Mouse (Mus musculus): ENCODE data around the gene Fam122a. TPM values are rescaled to one million over a fixed set of nuclear protein-coding genes. Genes with fewer than 3 reads are reported as not detected.

Fam122a gene
- total RNA-seq (2021): 10 to 100 TPM; 33.9 to 34.6 TPM
- long read RNA-seq, experiment 1, transcript Fam122a-201 (1 exons, 855 nt): major isoform, 8 of 8 reads
- long read RNA-seq, experiment 1, partial matches to known transcripts: 0 of 8 reads
- long read RNA-seq, experiment 1, other reads (novel, unspliced or antisense): 0 of 8 reads
- long read RNA-seq, experiment 2, transcript Fam122a-201 (1 exons, 855 nt): major isoform, 6 of 6 reads
- long read RNA-seq, experiment 2, partial matches to known transcripts: 0 of 6 reads
- long read RNA-seq, experiment 2, other reads (novel, unspliced or antisense): 0 of 6 reads

DNA sequence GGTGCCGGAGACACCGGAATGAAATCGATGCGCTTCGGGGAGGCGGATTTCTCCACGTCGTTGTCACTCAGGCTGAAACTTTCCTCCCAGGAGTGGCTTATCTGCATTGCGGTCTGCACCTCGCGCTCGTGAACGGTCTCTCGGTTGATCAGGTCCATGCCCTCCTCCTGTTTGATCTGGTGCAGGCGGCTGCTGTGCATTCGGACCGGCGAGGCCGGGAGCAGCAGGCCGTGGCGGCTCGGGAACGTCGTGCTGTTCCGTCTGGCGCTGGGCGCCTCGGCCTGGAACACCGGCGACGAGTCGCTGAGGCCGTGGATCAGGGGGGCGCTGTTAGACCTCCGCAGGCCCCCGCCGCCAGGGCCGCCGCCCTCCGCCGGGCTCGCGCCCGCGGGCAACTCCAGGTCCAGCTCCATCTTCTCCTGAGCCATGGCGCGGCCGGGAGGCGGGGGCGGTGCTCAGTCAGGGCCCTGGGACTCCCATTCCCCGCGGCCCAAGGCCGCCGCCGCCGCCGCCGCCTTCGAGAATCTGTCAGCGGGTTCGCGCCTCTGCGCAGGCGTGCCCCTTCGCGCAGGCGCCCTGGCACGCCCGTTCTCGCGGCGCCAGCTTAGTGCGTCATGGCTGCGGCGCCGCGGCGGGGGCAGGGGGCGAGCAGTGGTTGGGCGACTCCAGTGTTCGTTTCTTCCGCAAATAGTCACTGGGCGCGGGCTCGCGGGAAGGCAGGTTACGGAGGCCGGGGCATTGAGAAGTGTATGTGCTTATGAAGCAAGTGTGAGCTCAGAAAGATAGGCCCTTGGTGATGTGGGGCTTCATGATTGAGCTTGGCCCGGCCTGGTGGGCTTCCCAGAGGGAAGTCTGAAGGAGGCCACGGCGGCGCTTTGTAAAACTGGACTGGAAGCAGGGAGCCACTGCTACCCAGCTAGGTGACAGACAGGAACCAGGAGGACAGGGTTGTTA, at the start of gene Fam122a:
Gene Fam122a (minus strand): TSS at position 428 of the 954 bp plus-strand sequence.
- H3K4me3 ChIP-seq: peak within 1 kb of the TSS; percentile 82
- H3K27ac ChIP-seq: peak within 1 kb of the TSS; percentile 97
- TF ChIP-seq CTCF (conservative IDR thresholded peaks at IDR 0.05): peak; percentile 49
- peak; percentile 83 to 93 for DNase-seq (ENCODE audit: low spot score in 2 of 2)

DNA sequence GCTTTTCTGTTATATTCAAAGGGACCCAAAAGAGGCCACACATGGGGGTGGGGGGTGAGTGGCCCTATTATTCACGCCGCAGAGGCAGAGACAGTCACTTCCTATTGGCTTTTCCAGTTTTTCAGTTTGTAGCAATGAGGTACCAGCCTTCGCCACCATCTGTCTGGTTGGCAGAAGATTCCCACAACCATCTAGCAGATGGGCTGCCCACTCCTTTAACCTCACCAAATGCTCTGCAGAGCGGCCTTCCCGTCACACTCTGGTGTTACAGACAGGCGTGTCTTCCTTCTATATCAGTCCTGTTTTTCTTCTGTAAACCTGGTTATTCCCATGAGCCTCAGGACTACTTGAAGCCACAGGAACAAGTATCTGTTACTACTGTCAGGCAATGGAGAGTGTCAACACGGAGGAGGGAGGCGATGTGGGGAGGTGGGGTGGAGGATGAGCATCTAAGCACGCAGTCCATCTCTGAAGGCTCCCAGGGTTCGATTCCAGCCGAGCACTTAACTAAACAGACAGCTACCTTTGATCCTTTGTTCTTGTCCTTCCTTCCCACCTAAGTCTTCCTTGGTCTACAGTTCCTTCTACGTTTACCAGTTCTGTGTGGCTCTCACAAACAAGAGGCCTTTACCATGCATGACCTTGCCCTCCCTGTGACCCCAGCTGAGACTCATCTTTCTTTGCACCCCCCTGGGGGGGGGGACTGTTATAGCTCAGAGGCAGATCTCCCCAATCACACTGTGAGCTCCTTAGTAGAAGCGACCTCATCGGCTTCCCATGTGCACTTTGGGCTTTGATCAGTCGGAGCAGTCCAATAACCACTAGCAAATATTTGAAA, 46.5 kb upstream of the Fam122a start:
- Histone ChIP-seq H3K27ac (0 out of 2 replicates have a peak overlapping the region, but pooled peaks have one; percentile 43), H3K4me3 (no peak overlapping the region)
- DNase-seq (ENCODE audit: low spot score in 2 of 2): peak; percentile 55 to 72
- TF ChIP-seq CTCF (conservative IDR thresholded peaks at IDR 0.05): no peak

DNA sequence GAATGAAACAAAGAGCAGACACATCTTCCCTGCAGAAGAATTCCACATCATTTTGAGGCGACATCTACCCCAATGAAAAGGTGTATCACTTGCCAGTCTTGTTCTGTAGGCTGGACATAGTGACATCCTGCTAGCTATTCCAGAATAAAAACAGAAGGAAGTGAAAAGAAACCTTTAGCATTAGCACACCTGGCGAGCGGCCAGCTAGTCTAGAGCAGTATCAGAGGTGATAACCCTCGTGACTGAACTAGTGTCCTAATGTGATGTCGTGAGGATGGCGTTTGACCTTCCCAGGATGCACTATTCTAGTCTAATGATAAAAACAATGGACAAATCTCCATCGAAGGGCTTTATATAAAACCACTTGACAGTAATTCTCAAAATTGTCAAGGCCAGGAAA, 44.8 kb upstream of the Fam122a start:
- DNase-seq (ENCODE audit: low spot score in 2 of 2): no peak
- H3K27ac ChIP-seq: no peak overlapping the region
- TF ChIP-seq CTCF (conservative IDR thresholded peaks at IDR 0.05): no peak
- no peak overlapping the region for H3K4me3 ChIP-seq

DNA sequence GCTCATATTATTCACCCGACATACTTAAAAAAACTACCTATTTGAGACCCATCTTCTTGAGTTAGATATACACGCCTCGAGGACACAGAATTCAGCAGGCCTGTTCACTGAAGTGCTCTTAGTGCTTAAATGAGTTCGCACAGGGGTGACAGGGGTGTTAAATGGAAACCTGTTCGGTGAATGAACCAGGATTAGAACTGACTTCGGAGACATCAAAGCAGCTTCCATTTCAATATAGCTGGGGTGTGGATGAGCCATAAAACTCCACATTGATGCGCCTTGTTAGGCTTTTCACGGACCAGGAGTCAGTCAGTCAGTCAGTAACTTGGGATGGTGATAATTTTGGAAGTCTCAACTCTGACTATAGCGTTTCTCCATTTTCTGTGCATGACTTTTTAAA, 44.0 kb upstream of the Fam122a start:
- no peak for TF ChIP-seq CTCF (conservative IDR thresholded peaks at IDR 0.05)
- no peak for DNase-seq (ENCODE audit: low spot score in 2 of 2)
- H3K4me3 ChIP-seq: no peak overlapping the region
- no peak overlapping the region for H3K27ac ChIP-seq

DNA sequence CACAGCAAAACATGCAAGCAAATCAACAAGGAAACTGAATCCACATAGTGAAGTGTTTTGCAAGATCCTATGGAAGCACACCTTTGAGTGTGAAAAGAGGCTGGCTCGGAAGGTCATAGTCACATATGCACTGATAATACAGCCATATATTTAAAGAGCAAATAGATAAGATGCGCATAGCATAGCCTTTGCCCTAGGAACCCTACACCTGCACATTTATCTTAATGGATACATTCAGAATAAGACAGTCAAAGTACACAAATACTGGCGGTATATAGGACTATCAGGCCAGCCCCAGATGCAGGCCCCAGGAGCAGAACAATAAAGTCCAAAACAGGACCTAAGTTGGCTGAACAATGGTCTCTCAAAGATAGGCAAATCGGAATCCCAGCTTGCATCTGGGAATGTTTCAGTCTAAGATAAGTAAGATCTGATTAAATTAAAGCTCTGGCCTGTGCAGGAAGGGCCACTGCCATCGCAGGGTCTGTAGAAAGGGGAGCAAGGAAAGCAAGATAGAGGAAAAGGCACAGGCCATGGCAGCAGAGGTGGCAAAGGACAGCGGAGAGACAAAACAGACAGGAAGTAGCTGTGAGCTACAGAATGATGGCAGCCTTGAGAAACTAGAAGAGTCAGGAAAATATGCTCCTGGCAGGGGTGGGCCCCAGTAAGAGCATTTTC, 42.7 kb upstream of the Fam122a start:
- Histone ChIP-seq H3K27ac (no peak overlapping the region), H3K4me3 (no peak overlapping the region)
- no peak for DNase-seq (ENCODE audit: low spot score in 2 of 2)
- TF ChIP-seq CTCF (conservative IDR thresholded peaks at IDR 0.05): no peak

DNA sequence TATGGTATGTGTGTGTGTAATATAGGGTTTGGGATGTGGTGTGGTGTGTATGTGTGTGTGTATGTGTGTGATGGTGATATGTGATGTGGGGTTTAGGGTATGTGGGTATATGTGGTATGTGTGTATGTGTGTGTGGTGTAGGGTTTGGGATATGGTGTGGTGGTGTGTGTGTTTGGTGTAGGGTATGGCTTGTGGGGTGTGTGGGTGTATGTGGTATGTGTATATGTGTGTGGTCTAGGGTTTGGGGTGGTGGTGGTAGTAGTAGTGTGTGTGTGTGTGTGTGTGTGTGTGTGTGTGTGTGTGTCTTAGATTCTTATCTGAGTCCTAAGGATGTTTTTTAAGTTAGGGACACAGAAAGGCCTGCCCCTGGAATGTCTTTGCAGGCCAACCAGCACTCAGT, 41.2 kb upstream of the Fam122a start:
- no peak for TF ChIP-seq CTCF (conservative IDR thresholded peaks at IDR 0.05)
- Histone ChIP-seq H3K4me3 (no peak overlapping the region), H3K27ac (no peak overlapping the region)
- no peak for DNase-seq (ENCODE audit: low spot score in 2 of 2)

DNA sequence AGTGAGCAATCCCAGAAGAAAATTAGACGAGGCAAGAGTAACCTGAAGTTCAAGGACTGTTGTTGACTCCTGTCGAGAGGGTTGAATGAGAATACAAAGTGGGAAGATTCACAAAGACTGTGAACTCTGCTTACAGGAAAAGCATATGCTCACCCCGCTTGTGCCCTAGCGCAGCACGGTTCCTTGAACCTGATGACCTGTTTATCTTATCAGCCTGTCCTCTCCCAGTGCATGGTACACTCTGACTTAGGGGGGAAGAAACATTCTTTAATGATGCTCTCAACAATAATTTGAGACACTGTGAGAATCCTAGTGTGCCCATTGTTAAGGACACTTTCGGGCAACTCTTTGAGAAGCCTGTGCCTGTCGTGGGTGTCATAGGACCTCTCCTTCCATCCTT, 39.9 kb upstream of the Fam122a start:
- DNase-seq (ENCODE audit: low spot score in 2 of 2): no peak
- Histone ChIP-seq H3K4me3 (no peak overlapping the region), H3K27ac (no peak overlapping the region)
- TF ChIP-seq CTCF (conservative IDR thresholded peaks at IDR 0.05): no peak

DNA sequence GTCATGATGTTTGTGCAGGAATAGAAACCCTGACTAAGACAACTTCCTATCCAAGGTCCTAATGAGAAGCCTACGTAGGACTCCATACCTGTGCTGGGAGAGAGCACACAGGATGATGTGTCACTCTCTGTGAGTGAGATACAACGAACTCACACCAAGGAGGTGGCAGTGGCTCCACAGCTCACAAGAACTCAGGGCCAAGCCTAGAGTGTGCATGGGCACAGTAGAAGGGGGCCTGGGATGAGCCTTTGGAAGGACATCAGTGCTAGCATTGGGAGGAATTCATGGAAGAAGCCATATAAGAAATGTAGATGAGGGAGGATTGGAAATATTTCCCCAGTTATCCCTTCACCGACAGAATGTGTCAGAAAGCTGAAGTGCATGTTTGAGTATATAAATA, 38.8 kb upstream of the Fam122a start:
- no peak for DNase-seq (ENCODE audit: low spot score in 2 of 2)
- Histone ChIP-seq H3K4me3 (no peak overlapping the region), H3K27ac (no peak overlapping the region)
- TF ChIP-seq CTCF (conservative IDR thresholded peaks at IDR 0.05): no peak

DNA sequence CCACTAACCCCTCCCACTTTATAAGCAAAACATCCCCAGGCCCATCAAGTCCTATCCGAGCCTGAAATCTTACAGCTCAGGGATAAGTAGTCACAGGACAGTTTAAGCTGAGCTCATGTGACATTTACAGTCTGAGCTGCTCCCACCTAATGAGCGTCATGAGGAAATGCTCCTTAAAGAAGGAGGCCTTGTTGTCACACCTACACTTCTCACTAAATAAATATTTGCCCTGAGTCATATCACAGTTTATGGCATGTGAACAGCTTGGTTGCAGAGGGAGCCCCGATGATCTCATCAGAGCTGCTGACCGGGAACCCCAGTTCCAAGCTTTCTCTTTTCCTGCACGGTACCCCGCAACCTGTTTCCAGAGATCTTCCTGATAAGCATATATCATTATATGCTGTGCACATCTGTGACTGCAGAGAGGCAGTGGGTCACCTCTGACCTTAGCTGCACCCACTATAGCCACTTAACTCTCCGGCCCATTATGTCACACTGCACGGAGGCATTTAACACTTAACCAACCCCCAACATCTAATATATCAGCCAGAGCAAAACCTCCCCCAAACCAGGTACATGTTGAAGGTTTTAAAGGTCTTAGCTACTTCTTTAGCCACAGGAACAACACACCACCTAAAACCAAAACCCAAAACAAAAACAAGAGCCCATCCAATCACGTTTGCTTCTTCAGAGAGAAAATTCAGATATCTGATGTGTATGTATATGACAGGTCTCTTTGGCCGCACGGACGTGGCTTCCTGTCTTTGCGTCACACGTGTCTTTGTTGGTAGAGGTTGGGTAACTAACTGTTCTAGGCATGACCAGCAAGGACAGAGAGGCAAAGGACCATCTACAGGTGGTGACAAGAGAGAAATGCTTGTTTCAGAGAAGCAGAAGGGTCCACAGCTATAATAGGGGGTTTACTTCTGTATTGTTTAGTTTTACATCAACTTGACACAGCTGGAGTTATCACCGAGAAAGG, 37.8 kb upstream of the Fam122a start:
- no peak overlapping the region for H3K4me3 ChIP-seq
- TF ChIP-seq CTCF (conservative IDR thresholded peaks at IDR 0.05): no peak
- no peak for DNase-seq (ENCODE audit: low spot score in 2 of 2)
- H3K27ac ChIP-seq: no peak overlapping the region

DNA sequence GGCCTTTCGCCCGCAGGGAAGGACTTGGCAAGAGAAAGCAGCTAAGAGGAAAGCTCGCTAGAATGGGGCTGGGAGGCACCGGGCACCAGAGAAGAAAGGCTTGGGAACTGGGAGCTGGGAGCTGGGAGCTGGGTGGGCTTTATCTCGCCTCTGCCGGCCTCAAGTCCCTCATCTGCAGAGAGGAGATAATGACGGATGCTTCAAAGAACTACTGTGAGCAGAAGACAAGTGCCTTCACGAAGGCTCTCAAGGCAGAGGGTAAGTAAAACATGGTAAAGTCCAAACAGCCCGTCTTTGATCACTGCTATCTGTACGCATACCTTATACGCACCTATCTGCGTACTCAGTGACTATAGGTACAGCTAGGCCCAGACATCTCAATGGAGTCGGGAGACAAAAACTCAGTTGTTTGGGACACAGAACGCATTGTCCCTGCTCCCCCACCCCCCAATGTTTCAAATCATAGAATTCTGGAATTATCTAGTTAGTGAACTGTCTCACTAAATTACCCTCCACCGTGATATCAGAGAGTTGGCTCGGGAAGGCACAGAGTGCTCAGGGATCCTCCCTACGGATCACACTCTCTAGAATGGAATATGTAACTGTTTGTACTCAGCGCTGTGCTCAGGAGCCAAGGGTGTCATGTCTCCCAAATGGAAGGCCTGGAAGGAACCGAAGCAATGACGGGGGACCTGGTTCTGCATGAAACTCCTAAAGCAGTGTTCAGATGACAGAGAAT, 36.1 kb upstream of the Fam122a start:
- TF ChIP-seq CTCF (conservative IDR thresholded peaks at IDR 0.05): no peak
- DNase-seq (ENCODE audit: low spot score in 2 of 2): no peak
- H3K27ac ChIP-seq: no peak overlapping the region
- no peak overlapping the region for H3K4me3 ChIP-seq

DNA sequence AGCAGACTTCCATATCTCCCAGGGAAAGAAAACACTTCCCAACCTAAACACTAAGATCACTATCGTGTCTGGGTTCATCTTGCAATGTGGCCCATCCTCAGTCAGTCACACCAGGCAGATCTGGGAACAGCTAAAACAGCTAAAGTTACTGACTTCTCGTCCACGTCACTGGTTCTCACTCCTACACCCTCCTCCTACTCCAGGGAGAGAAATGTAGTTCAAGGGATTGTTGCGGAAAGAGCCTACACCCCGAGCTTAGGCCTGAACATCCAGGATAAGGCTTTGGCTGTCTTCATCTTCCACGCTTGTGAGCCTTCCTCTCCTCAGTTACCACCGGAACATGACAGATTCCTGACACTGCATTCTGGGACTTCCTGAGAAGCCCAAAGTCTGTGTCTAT, 34.8 kb upstream of the Fam122a start:
- no peak for DNase-seq (ENCODE audit: low spot score in 2 of 2)
- Histone ChIP-seq H3K27ac (no peak overlapping the region), H3K4me3 (no peak overlapping the region)
- TF ChIP-seq CTCF (conservative IDR thresholded peaks at IDR 0.05): no peak

Measured in layer of hippocampus, adult 2 months (tissue).